Mouse (Mus musculus) liver, postnatal 0 days (tissue): ENCODE results near the gene Gucy2c. TPM values are rescaled to one million over a fixed set of nuclear protein-coding genes. Genes with fewer than 3 reads are reported as not detected.

ENCODE experiments used
- ATAC-seq: fragments of 200-750 bp; cut with Nextera tagmentation; 2 replicates; pipeline ENCODE4 v1.8.0; 2017; ENCODE audit warnings: mild to moderate bottlenecking, moderate library complexity
- DNase-seq: peaks from one replicate; pipeline ENCODE4 v3.0.0-alpha.2; 2016
- H3K27ac ChIP-seq: fragments of 300-500 bp; sonication (generic); 2 replicates; pipeline ENCODE4 v1.5.1; 2014; ENCODE audit warnings: antibody characterized with exemption, moderate library complexity, mild to moderate bottlenecking, low read depth
- H3K27me3 ChIP-seq: fragments of 300-500 bp; sonication (generic); 2 replicates; pipeline ENCODE4 v1.6.1; 2014; ENCODE audit warnings: low read length, control low read depth, mixed read lengths; ENCODE audit not compliant: insufficient read depth
- H3K36me3 ChIP-seq: fragments of 300-500 bp; sonication (generic); replicated peaks from 2 replicates; pipeline ENCODE4 v1.6.1; 2014; ENCODE audit warnings: mild to moderate bottlenecking, control low read depth, low read length, moderate library complexity, mixed read lengths; ENCODE audit not compliant: insufficient read depth
- H3K4me1 ChIP-seq: fragments of 300-500 bp; sonication (generic); 2 replicates; pipeline ENCODE4 v1.6.1; 2014; ENCODE audit warnings: antibody characterized with exemption, mild to moderate bottlenecking, control low read depth; ENCODE audit not compliant: insufficient read depth
- H3K4me2 ChIP-seq: fragments of 300-500 bp; sonication (generic); 2 replicates; pipeline ENCODE4 v1.6.1; 2014; ENCODE audit warnings: low read depth, mild to moderate bottlenecking, low read length, moderate library complexity, mixed read lengths
- H3K4me3 ChIP-seq: fragments of 300-500 bp; sonication (generic); 2 replicates; pipeline ENCODE4 v1.5.1; 2014; ENCODE audit warnings: low read depth, low read length
- H3K9ac ChIP-seq: fragments of 300-500 bp; sonication (generic); replicated peaks from 2 replicates; pipeline ENCODE4 v1.6.1; 2014; ENCODE audit warnings: mild to moderate bottlenecking, moderate library complexity
- H3K9me3 ChIP-seq: fragments of 300-500 bp; sonication (generic); 2 replicates; pipeline ENCODE4 v1.6.1; 2016; ENCODE audit warnings: mild to moderate bottlenecking, control low read depth, low read length, mixed read lengths
- CTCF ChIP-seq: sonication (generic); IDR thresholded peaks from 2 replicates; pipeline ENCODE4 v1.5.1; 2016; ENCODE audit warnings: antibody characterized with exemption, low read depth
- EP300 ChIP-seq: IDR thresholded peaks from 2 replicates; pipeline ENCODE4 v1.6.1; 2016; ENCODE audit warnings: antibody characterized with exemption, low read depth, mild to moderate bottlenecking
- WGBS: fragments of 180-500 bp; shearing (Covaris S2); extraction: QIAGEN DNeasy Blood & Tissue Kit; methylation state at CpG from one replicate; pipeline ENCODE4 v1.1.7; 2014; ENCODE audit not compliant: insufficient replicate concordance; 5-methylcytosine and 5-hydroxymethylcytosine counted together
- polyA plus RNA-seq: library from polyadenylated mRNA; unstranded; fragments of >200 nt; fragmentation: Nextera tagmentation; extraction: Ambion mirVana; gene quantifications from 2 replicates; pipeline ENCODE4 v1.2.1, GENCODE M21; 2015

Gene Gucy2c
- polyA plus RNA-seq, 1 experiment from 2014 or later = 0.99 TPM

DNA sequence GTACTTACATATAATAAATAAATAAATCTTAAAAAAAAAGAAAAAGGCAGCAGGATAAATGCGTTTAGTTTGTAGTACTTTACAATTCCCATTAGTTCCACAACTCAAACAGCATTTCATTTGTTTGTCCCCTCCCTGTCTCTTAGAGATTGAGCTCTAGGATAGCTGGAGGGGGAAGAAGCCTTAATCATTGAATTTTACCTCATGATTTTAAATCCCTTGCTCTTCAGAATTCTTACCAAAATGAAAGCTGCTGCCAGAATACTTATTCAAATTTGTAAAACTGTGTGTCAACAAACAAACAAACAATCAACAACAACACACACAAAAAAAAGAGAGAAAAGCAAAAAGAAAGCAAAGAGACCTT lies 23.8 kb upstream of the Gucy2c start:
- Histone ChIP-seq H3K27ac (peak overlapping the region; percentile 100), H3K4me2 (peak overlapping the region; percentile 87), H3K4me1 (peaks cover 31% of the 10 kb centered on the region), H3K9me3 (no peaks in the 10 kb centered on the region), H3K36me3 (peaks cover under 1% of the 10 kb centered on the region; the same call in 1 of the 2 replicates), H3K9ac (no peak overlapping the region; the same call in none of the 2 replicates), H3K27me3 (no peaks in the 10 kb centered on the region), H3K4me3 (peak overlapping the region; percentile 77; the same call in 1 of the 2 replicates)
- 71% methylated on average over 1 of the region's 1 CpGs for WGBS
- no peak for DNase-seq
- no peak for TF ChIP-seq CTCF
- TF ChIP-seq EP300 = no peak
- no peak for ATAC-seq

DNA sequence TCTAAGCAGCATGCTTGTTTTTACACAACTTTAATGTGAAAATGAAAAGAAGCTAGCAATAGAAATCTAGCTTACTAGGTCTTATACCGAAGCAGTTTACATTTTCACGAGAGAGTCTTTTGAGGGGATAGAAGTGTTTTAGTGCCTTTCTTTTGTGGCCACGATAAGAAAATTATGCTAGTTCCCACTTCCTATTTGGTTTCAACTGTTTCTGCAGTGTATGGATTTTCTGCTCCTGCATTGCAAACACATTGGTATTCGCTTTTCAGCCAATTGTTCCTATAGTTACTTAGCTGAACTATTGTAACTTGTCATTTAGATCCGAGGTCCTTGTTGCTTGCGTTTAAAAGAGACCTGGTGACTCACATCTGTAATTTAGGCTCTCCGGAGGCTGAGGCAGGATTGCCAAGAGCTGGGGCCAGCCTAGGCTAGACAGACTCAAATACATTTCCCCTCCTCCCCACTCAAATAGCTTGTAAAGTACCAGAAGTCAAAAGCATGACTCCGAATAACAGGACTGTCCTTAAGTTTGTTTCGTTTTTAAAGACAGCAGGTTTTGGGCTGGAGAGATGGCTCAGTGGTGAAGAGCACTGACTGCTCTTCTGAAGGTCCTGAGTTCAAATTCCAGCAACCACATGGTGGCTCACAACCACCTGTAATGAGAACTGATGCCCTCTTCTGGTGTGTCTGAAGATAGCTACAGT lies 23.3 kb upstream of the Gucy2c start:
- H3K9ac ChIP-seq = peak overlapping the region; percentile 91
- peak overlapping the region; percentile 87 for H3K4me2 ChIP-seq
- peak overlapping the region; percentile 100 for H3K27ac ChIP-seq
- TF ChIP-seq EP300 = no peak
- TF ChIP-seq CTCF = no peak
- H3K4me3 ChIP-seq = peak overlapping the region; percentile 77
- ATAC-seq = no peak
- 13% methylated on average over 9 of the region's 9 CpGs for WGBS
- no peaks in the 10 kb centered on the region for H3K36me3 ChIP-seq
- H3K9me3 ChIP-seq = no peaks in the 10 kb centered on the region
- peak; percentile 32 for DNase-seq
- H3K4me1 ChIP-seq = peaks cover 25% of the 10 kb centered on the region
- H3K27me3 ChIP-seq = no peaks in the 10 kb centered on the region

DNA sequence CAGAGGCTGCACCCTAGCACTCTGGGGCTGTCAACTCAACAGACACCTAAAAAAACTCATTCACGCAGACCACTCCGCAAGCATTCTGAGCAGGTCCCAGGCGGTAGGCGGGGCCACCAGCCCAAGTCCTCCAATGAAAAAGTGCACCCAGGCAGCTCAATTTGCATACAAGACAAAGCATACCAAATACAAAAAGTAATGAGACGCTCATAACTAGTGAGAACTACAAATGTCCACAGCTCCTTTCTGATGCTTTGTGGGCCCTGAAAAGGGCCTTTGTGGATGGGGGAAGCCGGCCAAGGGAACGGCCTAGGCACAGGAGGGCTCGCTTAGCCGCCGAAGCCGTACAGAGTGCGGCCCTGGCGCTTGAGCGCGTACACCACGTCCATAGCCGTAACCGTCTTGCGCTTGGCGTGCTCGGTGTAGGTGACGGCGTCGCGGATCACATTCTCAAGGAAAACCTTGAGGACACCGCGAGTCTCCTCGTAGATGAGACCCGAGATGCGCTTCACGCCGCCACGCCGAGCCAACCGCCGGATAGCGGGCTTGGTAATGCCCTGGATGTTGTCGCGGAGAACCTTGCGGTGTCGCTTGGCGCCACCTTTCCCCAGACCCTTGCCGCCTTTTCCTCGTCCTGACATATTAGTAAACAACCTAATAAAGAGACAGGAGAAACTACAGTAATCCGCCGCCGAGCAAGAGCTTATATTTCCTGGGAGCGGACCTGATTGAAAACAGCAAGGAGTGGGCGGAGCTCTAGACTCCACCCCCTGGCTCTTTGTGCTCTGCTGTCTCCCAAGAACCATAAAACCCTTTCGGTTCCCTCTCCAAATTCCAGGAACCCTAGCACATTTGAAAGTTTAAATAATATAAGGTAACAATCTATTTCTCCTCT lies 22.4 kb upstream of the Gucy2c start, which contains the start of gene Hist4h4:
Gene Hist4h4 (minus strand): TSS at position 677 of the 895 bp plus-strand sequence.
- H3K4me1 ChIP-seq = peaks cover 21% of the 10 kb centered on the region
- ATAC-seq = peak; percentile 57

DNA sequence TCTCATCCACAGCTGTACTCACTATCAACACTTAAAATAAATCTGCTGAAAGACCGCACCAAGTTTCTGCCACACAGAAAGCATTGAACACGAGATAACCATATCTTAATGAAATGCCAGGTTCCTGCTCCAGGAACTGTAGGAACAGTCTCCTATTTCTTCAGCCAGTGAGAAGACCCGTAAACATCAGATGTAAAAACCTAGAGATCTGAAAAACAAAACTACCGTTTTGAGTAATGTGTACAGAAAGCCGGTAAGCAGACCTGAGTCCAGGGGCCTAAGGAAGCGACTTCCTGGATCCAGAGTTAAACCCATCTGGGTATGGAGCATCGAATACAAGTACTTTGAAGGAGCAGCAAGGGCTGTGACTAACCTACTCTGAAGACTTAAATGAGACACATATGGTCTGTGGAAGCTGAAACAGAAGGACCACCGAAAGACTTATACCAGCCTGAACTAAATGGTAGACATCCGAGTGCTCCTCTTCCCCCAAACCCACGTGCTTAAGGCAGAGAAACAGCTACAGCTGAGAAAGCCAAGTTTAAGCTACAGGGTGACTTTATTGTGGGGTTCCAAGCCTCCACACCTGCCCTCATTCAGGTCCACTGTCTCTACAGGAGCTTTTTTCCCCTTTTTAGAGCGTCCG lies 21.7 kb upstream of the Gucy2c start:
- 8% methylated on average over 12 of the region's 12 CpGs for WGBS

More for the DNA sequence above, 22.4 kb upstream of the Gucy2c start, which contains the start of gene Hist4h4:
- H3K27ac ChIP-seq = peak within 1 kb of the TSS; percentile 100
- H3K27me3 ChIP-seq = no peaks in the 10 kb centered on the region
- 2% methylated on average over 50 of the region's 50 CpGs for WGBS
- no peaks in the 10 kb centered on the region for H3K9me3 ChIP-seq
- DNase-seq = peak; percentile 93
- peak within 1 kb of the TSS; percentile 91 for H3K9ac ChIP-seq
- H3K4me2 ChIP-seq = peak within 1 kb of the TSS; percentile 87
- H3K4me3 ChIP-seq = peak within 1 kb of the TSS; percentile 77
- no peaks in the 10 kb centered on the region for H3K36me3 ChIP-seq
- TF ChIP-seq CTCF (no peak), EP300 (peak; percentile 89)

DNA sequence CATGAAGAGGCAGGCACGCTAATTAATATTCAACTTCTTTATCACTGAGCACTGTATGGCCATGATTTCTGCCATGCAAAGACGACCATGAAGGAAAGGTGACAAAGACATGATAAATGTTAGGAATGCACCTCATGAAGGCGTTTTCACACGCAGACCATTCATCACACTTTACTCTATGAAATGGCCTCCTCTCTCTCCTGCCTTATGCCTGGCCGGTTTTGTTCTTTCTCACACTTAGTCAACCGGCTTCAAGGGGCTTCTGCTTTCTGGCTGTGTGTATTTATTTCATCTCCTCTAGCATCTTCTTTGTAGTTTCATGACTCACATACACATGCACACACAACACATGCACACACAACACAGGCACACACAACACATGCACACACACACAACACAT lies 19.7 kb upstream of the Gucy2c start:
- H3K36me3 ChIP-seq = no peaks in the 10 kb centered on the region
- H3K9ac ChIP-seq = no peak overlapping the region
- no peak overlapping the region for H3K4me3 ChIP-seq
- no peaks in the 10 kb centered on the region for H3K9me3 ChIP-seq
- no peak for TF ChIP-seq CTCF
- TF ChIP-seq EP300 = no peak
- no peak for DNase-seq
- 73% methylated on average over 6 of the region's 6 CpGs for WGBS
- H3K27ac ChIP-seq = no peak overlapping the region
- no peak overlapping the region for H3K4me2 ChIP-seq
- no peak for ATAC-seq
- H3K4me1 ChIP-seq = peaks cover 21% of the 10 kb centered on the region
- no peaks in the 10 kb centered on the region for H3K27me3 ChIP-seq

More for the DNA sequence above, 21.7 kb upstream of the Gucy2c start:
- Histone ChIP-seq H3K4me1 (peaks cover 21% of the 10 kb centered on the region), H3K27ac (peak overlapping the region; percentile 100), H3K27me3 (no peaks in the 10 kb centered on the region), H3K4me3 (peak overlapping the region; percentile 77), H3K9ac (peak overlapping the region; percentile 91), H3K9me3 (no peaks in the 10 kb centered on the region), H3K4me2 (peak overlapping the region; percentile 87), H3K36me3 (no peaks in the 10 kb centered on the region)
- no peak for TF ChIP-seq EP300
- no peak for DNase-seq
- ATAC-seq = no peak; the same call in 1 of the 2 replicates
